Mouse (Mus musculus) intestine, postnatal 0 days (tissue): ENCODE data around the gene Sipa1l1. TPM values are rescaled to one million over a fixed set of nuclear protein-coding genes. Genes with fewer than 3 reads are reported as not detected.

Experiments used
- ATAC-seq: fragments of 200-750 bp; cut with Nextera tagmentation; 2 replicates; pipeline ENCODE4 v1.8.0; 2017; ENCODE audit warnings: mild to moderate bottlenecking, moderate TSS enrichment, moderate library complexity
- H3K27ac ChIP-seq: fragments of 300-500 bp; sonication (generic); 2 replicates; pipeline ENCODE4 v1.5.1; 2014; ENCODE audit warnings: mild to moderate bottlenecking, low read depth, low read length, moderate library complexity
- H3K27me3 ChIP-seq: fragments of 300-500 bp; sonication (generic); replicated peaks from 2 replicates; pipeline ENCODE4 v1.6.1; 2014; ENCODE audit warnings: low read length, mixed read lengths; ENCODE audit not compliant: control insufficient read depth, insufficient read depth
- H3K36me3 ChIP-seq: fragments of 300-500 bp; sonication (generic); 2 replicates; pipeline ENCODE4 v1.6.1; 2014; ENCODE audit warnings: mild to moderate bottlenecking, moderate library complexity; ENCODE audit not compliant: control insufficient read depth, insufficient read depth
- H3K4me1 ChIP-seq: fragments of 300-500 bp; sonication (generic); replicated peaks from 2 replicates; pipeline ENCODE4 v1.6.1; 2014; ENCODE audit warnings: antibody characterized with exemption, low read length, mixed read lengths; ENCODE audit not compliant: control insufficient read depth, insufficient read depth
- H3K4me2 ChIP-seq: fragments of 300-500 bp; sonication (generic); replicated peaks from 2 replicates; pipeline ENCODE4 v1.6.1; 2014; ENCODE audit warnings: low read depth, mild to moderate bottlenecking, moderate library complexity
- H3K4me3 ChIP-seq: fragments of 300-500 bp; sonication (generic); 2 replicates; pipeline ENCODE4 v1.5.1; 2014; ENCODE audit warnings: low read depth, low read length
- H3K9ac ChIP-seq: fragments of 300-500 bp; sonication (generic); 2 replicates; pipeline ENCODE4 v1.6.1; 2014; ENCODE audit warnings: mild to moderate bottlenecking, low read depth, low read length
- H3K9me3 ChIP-seq: fragments of 300-500 bp; sonication (generic); 2 replicates; pipeline ENCODE4 v1.6.1; 2016; ENCODE audit warnings: mixed run types; ENCODE audit not compliant: control insufficient read depth
- CTCF ChIP-seq: sonication (generic); IDR thresholded peaks from 2 replicates; pipeline ENCODE4 v1.5.1; 2016; ENCODE audit warnings: low read depth, mild to moderate bottlenecking, control low read depth, antibody characterized with exemption, moderate library complexity
- WGBS: fragments of 180-500 bp; shearing (Covaris S2); extraction: QIAGEN DNeasy Blood & Tissue Kit; methylation state at CpG from one replicate; pipeline ENCODE4 v1.1.7; 2014; 5-methylcytosine and 5-hydroxymethylcytosine counted together
- polyA plus RNA-seq: library from polyadenylated mRNA; unstranded; fragments of >200 nt; fragmentation: Nextera tagmentation; extraction: Ambion mirVana; gene quantifications from 2 replicates; pipeline ENCODE4 v1.2.1, GENCODE M21; 2015

Gene Sipa1l1
- polyA plus RNA-seq, 1 experiment from 2014 or later = 10.2 TPM

GRCm38 (mm10) chr12:82256921-82257500, 87.9 kb downstream of the Sipa1l1 start:
- Histone ChIP-seq H3K9me3 (no peaks in the 10 kb centered on the region), H3K9ac (no peak overlapping the region), H3K4me3 (no peak overlapping the region), H3K27me3 (no peaks in the 10 kb centered on the region), H3K4me1 (peaks cover 7% of the 10 kb centered on the region; the same call in 1 of the 2 replicates), H3K36me3 (no peaks in the 10 kb centered on the region; the same call in 1 of the 2 replicates), H3K27ac (no peak overlapping the region), H3K4me2 (no peak overlapping the region)
- TF ChIP-seq CTCF = no peak
- WGBS = 77% methylated on average over 6 of the region's 6 CpGs
- no peak for ATAC-seq

DNA sequence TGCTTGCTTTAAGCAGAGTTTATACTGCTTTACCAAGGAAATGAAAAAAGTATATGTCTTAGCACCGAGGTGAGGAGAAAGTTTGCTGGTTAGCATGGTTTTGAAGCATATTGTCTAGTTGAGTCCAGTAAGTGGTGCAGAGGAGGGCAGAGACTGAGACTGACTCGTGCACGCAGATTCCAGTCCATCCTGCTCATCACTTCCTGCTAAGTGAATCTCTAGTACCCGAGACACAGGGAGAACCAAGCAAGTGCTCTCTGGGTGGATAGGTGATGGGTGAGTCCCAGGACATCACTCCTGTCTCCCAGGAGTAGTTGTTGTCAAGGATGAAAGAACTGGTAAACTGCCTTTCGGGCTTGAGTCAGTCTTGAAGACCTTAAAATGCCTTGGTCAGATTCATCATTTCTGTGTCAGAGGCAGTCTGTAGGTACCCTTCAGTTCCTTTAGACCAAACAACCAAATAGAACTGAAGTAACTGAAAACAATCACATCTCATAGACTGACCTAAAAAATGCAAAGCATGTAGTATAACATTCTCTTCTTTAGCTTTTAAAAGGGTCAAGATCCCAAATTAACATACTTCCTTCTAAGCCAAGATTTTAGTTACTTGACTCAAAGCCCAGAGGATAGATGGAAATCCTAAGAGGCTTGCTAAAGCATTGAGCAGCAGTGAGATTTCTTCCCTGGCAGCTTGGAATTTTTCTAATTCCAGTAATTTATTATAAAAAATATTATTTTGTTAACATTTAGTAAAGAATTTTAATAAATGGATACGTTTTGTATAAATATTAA, 89.1 kb downstream of the Sipa1l1 start:
- Histone ChIP-seq H3K9me3 (no peaks in the 10 kb centered on the region), H3K27ac (no peak overlapping the region)
- TF ChIP-seq CTCF = no peak

DNA sequence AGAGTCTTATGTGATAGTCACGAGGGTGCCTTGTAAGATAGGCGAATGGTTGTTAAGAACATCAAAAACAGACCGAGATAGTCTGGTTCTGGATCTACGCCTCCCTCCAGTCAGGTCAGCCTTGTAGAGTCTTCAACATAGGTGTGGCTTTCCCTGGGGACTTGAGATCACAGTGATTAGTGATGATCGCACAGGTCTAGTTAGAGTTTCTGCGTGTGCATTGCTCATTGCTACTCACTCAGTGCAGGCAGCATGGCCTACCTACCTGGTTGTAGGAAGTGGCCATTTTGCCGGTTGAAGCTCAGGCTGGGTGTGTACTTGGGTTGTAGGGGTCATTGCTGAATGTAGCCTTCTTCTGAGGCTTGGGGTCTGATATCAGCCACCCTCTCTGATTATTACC, 94.3 kb downstream of the Sipa1l1 start:
- H3K27me3 ChIP-seq = no peaks in the 10 kb centered on the region
- H3K27ac ChIP-seq = no peak overlapping the region
- H3K4me3 ChIP-seq = no peak overlapping the region
- no peaks in the 10 kb centered on the region for H3K4me1 ChIP-seq
- 90% methylated on average over 7 of the region's 7 CpGs for WGBS
- no peak overlapping the region for H3K4me2 ChIP-seq
- H3K9me3 ChIP-seq = no peaks in the 10 kb centered on the region
- no peak overlapping the region for H3K9ac ChIP-seq
- no peak for ATAC-seq
- no peaks in the 10 kb centered on the region; the same call in 1 of the 2 replicates for H3K36me3 ChIP-seq
- TF ChIP-seq CTCF = no peak

More for the DNA sequence above, 89.1 kb downstream of the Sipa1l1 start:
- Histone ChIP-seq H3K4me1 (peaks cover 7% of the 10 kb centered on the region; the same call in 1 of the 2 replicates), H3K27me3 (no peaks in the 10 kb centered on the region), H3K4me2 (no peak overlapping the region), H3K4me3 (no peak overlapping the region), H3K9ac (no peak overlapping the region), H3K36me3 (no peaks in the 10 kb centered on the region; the same call in 1 of the 2 replicates)
- 72% methylated on average over 6 of the region's 6 CpGs for WGBS
- no peak for ATAC-seq

DNA sequence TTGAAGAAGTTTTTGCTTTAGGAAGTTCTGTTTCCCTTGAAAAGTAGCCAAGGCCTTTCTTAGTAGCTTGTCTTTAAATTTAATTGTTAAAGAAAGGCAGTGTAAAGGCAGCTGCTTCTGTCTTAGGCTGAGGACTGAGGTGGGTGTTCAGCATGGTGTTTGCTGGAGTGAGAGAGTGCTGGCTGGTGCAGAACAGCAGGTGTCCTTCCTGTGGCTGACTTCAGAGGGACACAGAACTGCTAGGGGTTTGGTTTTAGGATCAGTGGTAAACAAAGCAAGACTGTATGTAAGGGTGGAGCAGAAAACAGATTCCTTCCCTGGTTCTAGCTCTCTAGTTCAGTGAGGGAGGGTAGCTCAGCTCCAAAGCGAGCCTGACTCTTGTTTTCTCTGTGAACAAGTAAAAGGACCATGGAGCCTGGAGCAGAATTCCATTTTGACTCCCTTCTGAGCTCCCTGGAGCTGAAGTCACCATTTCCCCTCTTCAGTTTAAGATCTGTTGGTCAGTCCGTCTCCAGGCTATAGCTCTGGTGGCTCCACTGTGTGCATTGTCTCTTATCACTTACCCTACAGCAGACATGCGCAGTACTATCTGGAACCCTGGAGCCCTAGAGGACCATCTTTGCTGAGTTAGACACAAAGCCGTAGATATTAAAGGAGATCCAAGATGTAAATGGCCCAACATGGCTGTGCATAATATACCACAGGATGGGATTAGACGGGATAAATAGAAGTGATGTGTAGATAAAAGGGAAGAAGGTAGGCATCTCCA, 95.1 kb downstream of the Sipa1l1 start:
- 94% methylated on average over 5 of the region's 5 CpGs for WGBS
- ATAC-seq = no peak
- no peaks in the 10 kb centered on the region for H3K9me3 ChIP-seq

GRCm38 (mm10) chr12:82265335-82266274, 96.5 kb downstream of the Sipa1l1 start:
- WGBS = 75% methylated on average over 9 of the region's 9 CpGs
- H3K9me3 ChIP-seq = no peaks in the 10 kb centered on the region
- 0 out of 2 replicates have a peak, but pooled peaks cover 4% of the 10 kb centered on the region for H3K4me1 ChIP-seq
- H3K27ac ChIP-seq = no peak overlapping the region
- no peaks in the 10 kb centered on the region for H3K27me3 ChIP-seq
- H3K36me3 ChIP-seq = no peaks in the 10 kb centered on the region; the same call in 1 of the 2 replicates
- TF ChIP-seq CTCF = no peak
- no peak for ATAC-seq
- H3K4me3 ChIP-seq = no peak overlapping the region
- H3K9ac ChIP-seq = no peak overlapping the region
- no peak overlapping the region for H3K4me2 ChIP-seq

More for the DNA sequence above, 95.1 kb downstream of the Sipa1l1 start:
- no peaks in the 10 kb centered on the region for H3K27me3 ChIP-seq
- no peaks in the 10 kb centered on the region; the same call in 1 of the 2 replicates for H3K36me3 ChIP-seq
- 0 out of 2 replicates have a peak, but pooled peaks cover 4% of the 10 kb centered on the region for H3K4me1 ChIP-seq
- no peak overlapping the region for H3K27ac ChIP-seq
- TF ChIP-seq CTCF = no peak
- no peak overlapping the region for H3K9ac ChIP-seq
- H3K4me3 ChIP-seq = no peak overlapping the region
- no peak overlapping the region for H3K4me2 ChIP-seq
